Mouse (Mus musculus) midbrain, embryonic 12.5 days (tissue): ENCODE results near the gene Prkcb. TPM values are rescaled to one million over a fixed set of nuclear protein-coding genes. Genes with fewer than 3 reads are reported as not detected.

Source experiments
- ATAC-seq: fragments of 200-750 bp; cut with Nextera tagmentation; 2 replicates; pipeline ENCODE4 v1.8.0; 2017; ENCODE audit warnings: low read depth, moderate TSS enrichment, moderate library complexity; ENCODE audit not compliant: low FRiP score
- H3K27ac ChIP-seq: fragments of 300-500 bp; sonication (generic); replicated peaks from 2 replicates; pipeline ENCODE4 v1.5.1; 2016; ENCODE audit warnings: mild to moderate bottlenecking
- H3K27me3 ChIP-seq: fragments of 300-500 bp; sonication (generic); 2 replicates; pipeline ENCODE4 v1.6.1; 2016; ENCODE audit warnings: mild to moderate bottlenecking
- H3K36me3 ChIP-seq: fragments of 300-500 bp; sonication (generic); 2 replicates; pipeline ENCODE4 v1.6.1; 2016
- H3K4me1 ChIP-seq: fragments of 300-500 bp; sonication (generic); 2 replicates; pipeline ENCODE4 v1.6.1; 2016
- H3K4me2 ChIP-seq: fragments of 300-500 bp; sonication (generic); replicated peaks from 2 replicates; pipeline ENCODE4 v1.6.1; 2016; ENCODE audit warnings: mild to moderate bottlenecking, moderate library complexity
- H3K4me3 ChIP-seq: fragments of 300-500 bp; sonication (generic); 2 replicates; pipeline ENCODE4 v1.5.1; 2016; ENCODE audit warnings: mild to moderate bottlenecking
- H3K9ac ChIP-seq: fragments of 300-500 bp; sonication (generic); replicated peaks from 2 replicates; pipeline ENCODE4 v1.6.1; 2016; ENCODE audit warnings: mild to moderate bottlenecking, moderate library complexity
- H3K9me3 ChIP-seq: fragments of 300-500 bp; sonication (generic); 2 replicates; pipeline ENCODE4 v1.6.1; 2016; ENCODE audit warnings: mild to moderate bottlenecking
- WGBS: fragments of 180-500 bp; shearing (Covaris S2); methylation state at CpG from one replicate; pipeline ENCODE4 v1.1.7; 2016; 5-methylcytosine and 5-hydroxymethylcytosine counted together
- polyA plus RNA-seq: library from polyadenylated mRNA; unstranded; fragments of >200 nt; fragmentation: Nextera tagmentation; extraction: Ambion mirVana; gene quantifications from 2 replicates; pipeline ENCODE4 v1.2.1, GENCODE M21; 2016

Prkcb gene
- polyA plus RNA-seq, 1 experiment from 2014 or later = 24.2 TPM

GRCm38 (mm10) chr7:122632946-122633345, 344.4 kb downstream of the Prkcb start:
- Histone ChIP-seq H3K27me3 (no peaks in the 10 kb centered on the region; the same call in 1 of the 2 replicates), H3K4me3 (no peak overlapping the region), H3K9me3 (no peaks in the 10 kb centered on the region), H3K4me1 (no peaks in the 10 kb centered on the region), H3K9ac (no peak overlapping the region), H3K36me3 (no peaks in the 10 kb centered on the region), H3K27ac (no peak overlapping the region), H3K4me2 (no peak overlapping the region)
- ATAC-seq = no peak
- WGBS = 76% methylated on average over 5 of the region's 5 CpGs

DNA sequence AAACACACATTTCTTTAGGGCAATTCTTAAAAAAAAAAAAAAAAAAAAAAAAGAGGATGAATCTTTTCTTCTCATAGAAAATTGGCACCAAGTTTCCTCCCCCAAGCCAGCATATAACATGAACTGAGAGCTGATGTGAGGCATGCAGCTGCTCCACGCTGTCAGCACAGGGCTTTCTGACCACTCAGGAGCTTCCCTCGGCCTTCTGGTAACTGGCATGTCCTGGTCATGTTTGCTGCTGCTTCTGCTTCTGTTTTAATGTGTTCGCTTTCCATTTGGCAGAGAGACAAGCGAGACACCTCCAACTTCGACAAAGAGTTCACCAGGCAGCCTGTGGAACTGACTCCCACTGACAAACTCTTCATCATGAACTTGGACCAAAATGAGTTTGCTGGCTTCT, 344.9 kb downstream of the Prkcb start:
- Histone ChIP-seq H3K4me3 (no peak overlapping the region), H3K36me3 (no peaks in the 10 kb centered on the region), H3K9me3 (no peaks in the 10 kb centered on the region), H3K27me3 (no peaks in the 10 kb centered on the region; the same call in 1 of the 2 replicates), H3K4me1 (no peaks in the 10 kb centered on the region), H3K27ac (no peak overlapping the region), H3K4me2 (no peak overlapping the region), H3K9ac (no peak overlapping the region)
- ATAC-seq = no peak
- 87% methylated on average over 5 of the region's 5 CpGs for WGBS

DNA sequence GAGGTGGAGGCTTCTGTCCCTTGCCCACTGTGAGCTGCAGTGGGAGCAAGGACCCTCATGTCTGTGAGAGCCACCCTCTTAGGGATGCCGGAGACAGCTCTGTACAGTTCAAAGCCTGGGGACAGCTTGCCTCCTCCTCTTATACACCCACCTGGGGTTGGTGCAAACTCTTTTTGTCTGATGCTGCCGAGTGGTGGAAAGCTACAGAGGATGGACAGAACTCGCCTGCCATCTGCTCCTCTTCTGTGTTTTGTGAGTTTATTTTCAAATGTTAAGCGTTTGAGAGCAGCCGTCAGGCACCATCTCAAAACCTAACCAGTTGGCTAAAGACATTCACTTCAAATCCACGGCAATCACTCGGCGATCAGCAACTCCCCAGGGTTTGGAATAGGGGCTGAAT, 355.1 kb downstream of the Prkcb start:
- no peak for ATAC-seq
- Histone ChIP-seq H3K9me3 (no peaks in the 10 kb centered on the region), H3K4me1 (no peaks in the 10 kb centered on the region), H3K27ac (no peak overlapping the region), H3K4me2 (no peak overlapping the region), H3K36me3 (no peaks in the 10 kb centered on the region), H3K27me3 (no peaks in the 10 kb centered on the region), H3K4me3 (no peak overlapping the region), H3K9ac (no peak overlapping the region)
- 91% methylated on average over 8 of the region's 8 CpGs for WGBS

- no peak for ATAC-seq
These were observed 360.8 kb downstream of the Prkcb start for GRCm38 (mm10) chr7:122649306-122649705.

DNA sequence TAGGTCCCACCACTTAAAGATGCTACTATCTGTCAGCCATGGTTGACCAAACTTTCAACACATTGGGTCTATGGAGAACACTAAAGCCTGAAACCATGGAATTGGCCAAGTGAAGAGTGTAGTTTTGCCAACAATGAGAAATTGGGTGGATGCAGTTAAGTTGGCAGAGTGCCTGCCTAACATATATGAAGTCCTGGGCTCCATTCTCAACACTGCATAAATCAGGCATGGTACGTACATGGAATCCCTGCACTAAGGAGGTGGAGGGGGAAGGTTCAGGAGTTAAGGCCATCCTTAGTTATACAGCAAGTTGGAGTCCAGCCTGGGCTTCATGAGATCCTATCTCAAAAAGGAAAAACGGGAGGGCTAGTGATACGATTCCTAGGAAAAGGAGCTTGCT, 364.0 kb downstream of the Prkcb start:
- Histone ChIP-seq H3K27ac (no peak overlapping the region), H3K9me3 (no peaks in the 10 kb centered on the region), H3K4me2 (no peak overlapping the region), H3K27me3 (no peaks in the 10 kb centered on the region), H3K36me3 (no peaks in the 10 kb centered on the region), H3K4me1 (no peaks in the 10 kb centered on the region), H3K4me3 (no peak overlapping the region), H3K9ac (no peak overlapping the region)
- 84% methylated on average over 3 of the region's 3 CpGs for WGBS
- ATAC-seq = no peak

More at GRCm38 (mm10) chr7:122649306-122649705, 360.8 kb downstream of the Prkcb start:
- Histone ChIP-seq H3K9ac (no peak overlapping the region), H3K4me1 (no peaks in the 10 kb centered on the region), H3K9me3 (no peaks in the 10 kb centered on the region), H3K27me3 (no peaks in the 10 kb centered on the region), H3K4me2 (no peak overlapping the region), H3K36me3 (no peaks in the 10 kb centered on the region), H3K4me3 (no peak overlapping the region), H3K27ac (no peak overlapping the region)
- 84% methylated on average over 9 of the region's 10 CpGs for WGBS

GRCm38 (mm10) chr7:122656671-122657070, 368.1 kb downstream of the Prkcb start:
- Histone ChIP-seq H3K4me2 (no peak overlapping the region), H3K27ac (no peak overlapping the region), H3K36me3 (no peaks in the 10 kb centered on the region), H3K27me3 (no peaks in the 10 kb centered on the region), H3K4me3 (no peak overlapping the region), H3K9ac (no peak overlapping the region), H3K4me1 (no peaks in the 10 kb centered on the region), H3K9me3 (no peaks in the 10 kb centered on the region)
- 91% methylated on average over 3 of the region's 3 CpGs for WGBS
- no peak for ATAC-seq

GRCm38 (mm10) chr7:122657423-122658126, 369.0 kb downstream of the Prkcb start:
- 94% methylated on average over 5 of the region's 5 CpGs for WGBS
- H3K4me2 ChIP-seq = no peak overlapping the region
- no peak for ATAC-seq

DNA sequence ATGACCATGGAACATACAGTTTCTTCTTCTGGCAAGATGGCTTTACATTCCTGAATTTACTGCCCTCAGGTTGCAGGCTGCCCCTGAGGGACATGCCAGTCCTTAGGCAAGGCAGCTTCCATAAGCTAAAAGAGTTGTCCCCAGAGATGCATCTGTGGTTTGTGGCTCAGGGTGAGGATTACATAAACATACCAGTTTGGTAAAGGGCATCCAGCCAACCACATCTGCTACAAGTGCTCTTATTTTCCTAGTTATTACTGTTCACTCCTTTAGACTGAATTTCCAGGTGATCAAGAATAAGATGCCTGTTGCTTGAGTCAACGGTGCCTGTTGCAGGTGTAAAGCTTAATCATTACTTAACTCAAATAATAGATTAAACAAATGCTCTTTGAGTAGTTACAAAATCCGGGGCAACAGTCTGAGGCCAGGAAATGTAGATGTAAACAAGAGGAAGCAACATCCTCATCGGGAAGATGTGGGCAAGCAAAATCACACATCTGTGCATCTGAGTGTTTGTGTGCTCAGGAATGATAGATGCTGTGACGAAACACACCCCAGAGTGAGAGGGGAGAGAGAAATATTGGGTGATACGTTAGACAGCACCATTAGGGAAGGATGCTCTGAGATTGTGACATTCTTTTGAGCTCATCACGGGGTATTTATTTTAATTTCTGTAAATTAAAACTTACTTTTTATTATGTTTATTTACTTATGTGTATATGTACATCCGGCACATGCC, 376.9 kb downstream of the Prkcb start:
- H3K9ac ChIP-seq = no peak overlapping the region
- no peak overlapping the region for H3K4me3 ChIP-seq
- H3K9me3 ChIP-seq = no peaks in the 10 kb centered on the region
- no peak overlapping the region for H3K27ac ChIP-seq
- no peak for ATAC-seq
- no peaks in the 10 kb centered on the region for H3K36me3 ChIP-seq
- no peak overlapping the region for H3K4me2 ChIP-seq
- peaks cover 3% of the 10 kb centered on the region for H3K27me3 ChIP-seq
- 84% methylated on average over 7 of the region's 7 CpGs for WGBS
- no peaks in the 10 kb centered on the region for H3K4me1 ChIP-seq

More at GRCm38 (mm10) chr7:122657423-122658126, 369.0 kb downstream of the Prkcb start:
- Histone ChIP-seq H3K27me3 (no peaks in the 10 kb centered on the region), H3K4me3 (no peak overlapping the region), H3K9me3 (no peaks in the 10 kb centered on the region), H3K4me1 (no peaks in the 10 kb centered on the region), H3K36me3 (no peaks in the 10 kb centered on the region), H3K9ac (no peak overlapping the region), H3K27ac (no peak overlapping the region)

DNA sequence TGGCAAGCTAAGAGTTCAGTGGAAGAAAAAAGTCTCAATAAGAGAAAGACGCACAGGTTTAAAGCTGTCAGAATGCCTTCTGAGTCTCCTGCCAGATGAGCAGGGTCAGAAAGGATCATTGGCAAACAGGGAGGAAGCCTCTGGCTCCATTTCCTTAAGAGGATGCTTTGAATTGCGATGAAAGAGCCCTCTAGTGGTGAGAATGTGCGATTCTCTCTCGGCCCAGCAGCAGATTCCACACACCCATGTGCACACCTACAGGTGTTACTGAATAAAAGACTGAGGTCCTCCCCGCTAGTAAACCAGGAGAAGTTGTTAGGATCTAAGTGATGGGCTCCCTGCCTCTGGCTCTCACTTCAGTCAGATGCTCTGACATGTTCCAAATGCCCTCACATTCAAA, 379.4 kb downstream of the Prkcb start:
- Histone ChIP-seq H3K9ac (no peak overlapping the region), H3K27ac (no peak overlapping the region), H3K27me3 (peaks cover 19% of the 10 kb centered on the region), H3K4me2 (no peak overlapping the region), H3K4me3 (no peak overlapping the region), H3K36me3 (no peaks in the 10 kb centered on the region), H3K4me1 (0 out of 2 replicates have a peak, but pooled peaks cover 3% of the 10 kb centered on the region), H3K9me3 (no peaks in the 10 kb centered on the region)
- no peak for ATAC-seq
- WGBS = 27% methylated on average over 5 of the region's 5 CpGs

DNA sequence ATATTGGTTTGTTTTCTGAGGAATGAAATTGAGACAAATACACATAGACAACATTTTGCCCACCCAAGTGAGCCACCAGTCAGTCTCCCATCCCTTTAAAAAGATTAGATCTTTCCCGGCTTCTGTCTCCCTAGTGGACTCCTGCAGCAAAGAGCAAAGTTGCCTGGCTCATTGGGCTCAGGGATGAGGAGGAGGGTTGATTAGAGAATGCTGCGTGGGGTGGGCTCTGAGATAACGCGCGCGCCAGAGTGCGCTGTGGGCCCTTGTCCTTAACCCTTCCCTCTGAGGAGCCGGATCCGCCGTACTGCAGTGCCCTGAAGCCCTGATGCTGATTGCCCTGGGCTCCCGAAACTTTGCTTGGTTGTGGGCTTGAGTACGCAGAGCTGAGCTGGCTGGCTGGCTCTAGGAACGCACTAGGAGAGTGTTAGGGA, 381.9 kb downstream of the Prkcb start, which contains the start of gene Cacng3:
Gene Cacng3, plus strand, starts transcription at position 51 of the 431 bp plus-strand sequence.
- Histone ChIP-seq H3K4me2 (peak within 1 kb of the TSS; percentile 55), H3K9ac (peak within 1 kb of the TSS; percentile 34; the same call in 1 of the 2 replicates), H3K36me3 (no peaks in the 10 kb centered on the region), H3K27me3 (peaks cover 19% of the 10 kb centered on the region), H3K4me1 (0 out of 2 replicates have a peak, but pooled peaks cover 3% of the 10 kb centered on the region), H3K27ac (no peak within 1 kb of the TSS), H3K9me3 (no peaks in the 10 kb centered on the region), H3K4me3 (peak within 1 kb of the TSS; percentile 35)
- ATAC-seq = 0 out of 2 replicates have a peak, but pooled peaks have one; percentile 2
- 8% methylated on average over 13 of the region's 13 CpGs for WGBS

DNA sequence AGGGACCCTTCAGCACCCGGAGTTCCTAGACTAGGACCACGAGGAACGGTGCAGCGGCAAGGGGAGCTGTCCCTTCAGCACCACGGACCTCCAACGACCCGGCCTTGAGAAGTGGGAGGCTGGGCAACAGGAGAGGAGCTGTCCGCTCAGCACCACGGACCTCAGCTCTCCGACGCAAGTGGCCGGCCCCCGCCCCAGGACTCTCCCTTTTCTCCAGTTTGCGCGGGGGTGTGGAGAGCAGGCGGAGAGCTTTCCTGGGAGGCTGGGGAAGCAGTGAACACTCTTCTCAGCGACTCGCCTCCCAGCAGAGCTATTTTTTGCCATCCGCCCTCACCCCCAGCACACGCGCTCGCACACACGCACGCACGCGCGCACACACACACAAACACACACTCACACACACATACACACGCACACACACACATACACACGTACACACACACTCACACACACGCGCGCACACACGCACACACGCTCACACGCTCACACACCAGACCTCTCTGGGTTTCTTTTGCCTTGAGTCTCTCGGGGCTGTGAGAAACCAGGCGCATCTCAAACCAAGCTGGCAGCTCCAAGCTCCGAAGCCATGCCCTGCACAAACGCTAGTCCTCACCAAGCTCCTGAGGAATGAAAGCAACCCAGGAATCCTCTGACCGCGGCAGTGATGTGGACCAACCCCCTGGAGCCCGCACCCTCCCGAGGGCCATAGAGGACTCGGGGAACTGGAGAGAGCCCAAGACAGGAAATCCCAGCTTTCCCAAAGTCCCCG, 382.5 kb downstream of the Prkcb start:
- H3K4me1 ChIP-seq = 0 out of 2 replicates have a peak, but pooled peaks cover 3% of the 10 kb centered on the region
- peak overlapping the region; percentile 55 for H3K4me2 ChIP-seq
- peaks cover 19% of the 10 kb centered on the region for H3K27me3 ChIP-seq
- H3K36me3 ChIP-seq = no peaks in the 10 kb centered on the region
- WGBS = 5% methylated on average over 44 of the region's 45 CpGs
- no peaks in the 10 kb centered on the region for H3K9me3 ChIP-seq
- ATAC-seq = peak; percentile 62
- no peak overlapping the region for H3K27ac ChIP-seq
- H3K9ac ChIP-seq = peak overlapping the region; percentile 34; the same call in 1 of the 2 replicates
- peak overlapping the region; percentile 35 for H3K4me3 ChIP-seq
